Mouse (Mus musculus) spleen, adult 2 months (tissue): ENCODE measurements around the gene C8b.

ENCODE experiments used
- CTCF ChIP-seq: fragments of 200-500 bp; IDR thresholded peaks from 2 replicates; pipeline ENCODE4 v1.5.1; 2011; ENCODE audit warnings: mild to moderate bottlenecking, inconsistent platforms; ENCODE audit not compliant: insufficient read depth, insufficient read length, insufficient replicate concordance; ENCODE audit errors: extremely low read depth
- POLR2A ChIP-seq: fragments of 200-500 bp; IDR thresholded peaks from 2 replicates; pipeline ENCODE4 v1.6.1; 2011; ENCODE audit warnings: low read depth, low read length, inconsistent platforms

DNA sequence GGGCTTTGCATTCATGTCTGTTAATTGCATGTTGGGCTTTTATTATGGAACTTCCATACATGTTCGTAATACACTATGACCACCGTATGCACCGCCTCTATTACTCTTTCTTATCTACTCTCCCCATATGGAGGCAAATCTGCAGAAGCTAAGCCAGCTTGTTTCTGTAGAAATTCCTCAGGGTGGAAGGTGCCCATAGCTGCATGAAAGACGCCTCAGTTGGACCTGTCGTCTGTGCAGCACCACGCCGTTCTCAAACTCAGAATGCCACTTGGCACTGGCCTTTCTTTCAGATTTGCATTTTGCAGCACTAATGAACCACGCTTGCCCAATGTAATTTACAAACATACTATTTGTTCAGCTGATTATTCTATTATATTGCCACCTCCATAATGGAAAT, 3.5 kb downstream of the C8b start:
- no peak for TF ChIP-seq POLR2A
- no peak for TF ChIP-seq CTCF
